Mouse (Mus musculus) small intestine, adult 2 months (tissue): Measurements from ENCODE around the gene Nup88. TPM values are rescaled to one million over a fixed set of nuclear protein-coding genes. Genes with fewer than 3 reads are reported as not detected.

Experiments used
- H3K27ac ChIP-seq: fragments of 200-500 bp; 2 replicates; pipeline ENCODE4 v1.5.1; 2012; ENCODE audit warnings: low read depth, low read length, control low read depth, inconsistent platforms; ENCODE audit not compliant: insufficient read depth
- H3K27me3 ChIP-seq: fragments of 200-500 bp; 2 replicates; pipeline ENCODE4 v1.6.1; 2012; ENCODE audit warnings: mild to moderate bottlenecking, moderate library complexity, low read length, inconsistent platforms; ENCODE audit not compliant: control insufficient read depth, insufficient read depth
- H3K36me3 ChIP-seq: fragments of 200-500 bp; 2 replicates; pipeline ENCODE4 v1.6.1; 2012; ENCODE audit warnings: mild to moderate bottlenecking, low read length, control low read depth, inconsistent platforms; ENCODE audit not compliant: control insufficient read depth, insufficient read depth
- H3K4me1 ChIP-seq: fragments of 200-500 bp; 2 replicates; pipeline ENCODE4 v1.6.1; 2012; ENCODE audit warnings: low read length, inconsistent platforms, mixed read lengths; ENCODE audit not compliant: control insufficient read depth, insufficient read depth, insufficient read length
- H3K4me3 ChIP-seq: fragments of 200-500 bp; 2 replicates; pipeline ENCODE4 v1.5.1; 2012; ENCODE audit warnings: low read depth, mild to moderate bottlenecking, control low read depth, inconsistent platforms, low read length, moderate library complexity
- CTCF ChIP-seq: fragments of 200-500 bp; IDR thresholded peaks from 2 replicates; pipeline ENCODE4 v1.5.1; 2012; ENCODE audit warnings: low read depth, mild to moderate bottlenecking, control low read depth, inconsistent platforms, low read length, moderate library complexity, mixed read lengths; ENCODE audit not compliant: insufficient replicate concordance, insufficient read length; ENCODE audit errors: extremely low read depth
- POLR2A ChIP-seq: fragments of 200-500 bp; IDR thresholded peaks from 2 replicates; pipeline ENCODE4 v1.6.1; 2012; ENCODE audit warnings: low read depth, mild to moderate bottlenecking, control low read depth, inconsistent platforms, low read length, moderate library complexity
- WGBS: fragments of 180-500 bp; shearing (Covaris S2); methylation state at CpG from one replicate; pipeline ENCODE4 v1.1.7; 2018; 5-methylcytosine and 5-hydroxymethylcytosine counted together
- polyA plus RNA-seq: library from polyadenylated mRNA; depleted of rRNA; stranded (reverse); fragments of >200 nt; gene quantifications from 2 replicates; pipeline ENCODE4 v1.2.3, GENCODE M21; 2012; rRNA removed

The Nup88 gene
- polyA plus RNA-seq, 1 experiment: 7.6 TPM

DNA sequence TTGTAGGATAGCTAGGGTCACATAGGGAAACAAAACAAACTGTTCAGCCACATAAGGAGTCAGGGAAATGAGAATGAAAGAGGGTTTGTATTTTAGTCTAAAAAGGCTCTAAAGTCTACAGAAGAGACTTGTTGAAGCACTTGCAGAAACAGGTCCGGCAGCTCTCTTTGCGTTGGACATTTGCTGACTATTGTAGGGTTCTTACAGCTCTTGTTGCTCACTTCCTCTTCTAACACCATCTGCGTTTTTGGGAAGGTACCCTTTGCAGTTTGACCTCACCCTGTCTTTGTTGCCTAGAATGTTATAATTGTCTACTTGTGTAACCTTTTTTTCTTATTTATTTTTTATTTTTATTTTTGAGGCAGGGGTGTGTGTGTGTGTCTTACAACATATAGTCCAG lies 72.1 kb downstream of the Nup88 start:
- 77% methylated on average over 3 of the region's 3 CpGs for WGBS
- H3K27me3 ChIP-seq: no peaks in the 10 kb centered on the region
- no peaks in the 10 kb centered on the region for H3K4me1 ChIP-seq
- TF ChIP-seq POLR2A (no peak), CTCF (no peak)
- no peak overlapping the region for H3K4me3 ChIP-seq
- H3K27ac ChIP-seq: no peak overlapping the region
- peaks cover 23% of the 10 kb centered on the region for H3K36me3 ChIP-seq

Other genes with a start within 250 kb of the Nup88 start
- gene Zfp3, start 205.8 kb downstream of the Nup88 start, polyA plus RNA-seq: 0.61 and 0.72 TPM in 2 replicates
- 0.70 and 0.94 TPM in 2 replicates for gene Scimp, start 157.4 kb downstream of the Nup88 start, polyA plus RNA-seq
- gene Rabep1, start 125.2 kb downstream of the Nup88 start, polyA plus RNA-seq: 1.1 and 1.7 TPM in 2 replicates
- gene Rpain, start 240 bp upstream of the Nup88 start, polyA plus RNA-seq: 6.5 and 8.1 TPM in 2 replicates
- gene C1qbp, start 13.1 kb upstream of the Nup88 start, polyA plus RNA-seq: 125 and 165 TPM in 2 replicates
- gene Dhx33, start 34.5 kb upstream of the Nup88 start, polyA plus RNA-seq: 3.9 and 8.2 TPM in 2 replicates
- 0.30 and 1.5 TPM in 2 replicates for gene Mis12, start 49.6 kb upstream of the Nup88 start, polyA plus RNA-seq
- 1.9 and 4.2 TPM in 2 replicates for gene Derl2, start 49.9 kb upstream of the Nup88 start, polyA plus RNA-seq
- 0.39 and 0.85 TPM in 2 replicates for gene 6330403K07Rik, start 63.5 kb upstream of the Nup88 start, polyA plus RNA-seq
- gene Nlrp1a, start 174.7 kb upstream of the Nup88 start, polyA plus RNA-seq: 0.04 TPM in 1 of 2 replicates, not detected in the other